Mouse (Mus musculus): ENCODE results near the gene Gm17324.

Gene Gm17324

DNA sequence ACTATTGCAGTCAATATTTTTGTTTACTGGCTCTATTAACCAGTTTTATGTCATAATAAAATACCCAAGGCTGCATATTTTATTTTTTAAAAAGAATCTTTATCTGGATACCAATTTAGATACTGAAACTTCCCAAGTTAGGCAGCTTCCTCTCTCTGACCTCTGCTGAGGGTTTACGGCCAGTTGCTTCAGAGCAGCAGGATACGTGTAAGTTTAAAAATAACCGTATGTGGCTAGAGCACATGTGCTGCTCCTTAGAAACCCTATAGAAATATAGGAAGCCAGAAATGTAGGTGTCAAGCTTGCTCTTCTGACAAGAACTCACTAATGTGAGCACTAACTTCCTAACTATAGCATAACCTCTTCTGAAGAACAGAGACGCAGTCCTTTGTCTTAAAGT lies 14.8 kb upstream of the Gm17324 start:
- no peak for DNase-seq

DNA sequence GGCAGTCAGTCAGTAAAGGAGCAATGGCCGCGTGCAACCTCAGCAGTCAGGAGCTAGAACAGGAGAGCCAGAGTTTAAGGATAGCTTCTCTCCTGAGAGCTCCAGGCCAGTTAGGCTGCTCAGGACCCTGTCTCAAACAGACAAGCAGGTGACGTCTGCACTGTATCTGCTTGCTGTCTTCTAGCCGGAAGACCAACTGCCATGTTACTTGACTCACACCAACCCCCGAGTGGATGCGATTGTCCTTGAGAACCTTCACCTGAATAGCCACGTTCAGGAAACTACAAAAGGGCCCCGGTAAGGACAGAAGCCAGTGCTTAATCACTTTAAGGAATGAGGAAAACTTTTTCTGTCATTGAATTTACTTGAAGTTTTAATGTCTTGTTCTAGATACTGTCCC lies 8.4 kb upstream of the Gm17324 start:
- DNase-seq = no peak

DNA sequence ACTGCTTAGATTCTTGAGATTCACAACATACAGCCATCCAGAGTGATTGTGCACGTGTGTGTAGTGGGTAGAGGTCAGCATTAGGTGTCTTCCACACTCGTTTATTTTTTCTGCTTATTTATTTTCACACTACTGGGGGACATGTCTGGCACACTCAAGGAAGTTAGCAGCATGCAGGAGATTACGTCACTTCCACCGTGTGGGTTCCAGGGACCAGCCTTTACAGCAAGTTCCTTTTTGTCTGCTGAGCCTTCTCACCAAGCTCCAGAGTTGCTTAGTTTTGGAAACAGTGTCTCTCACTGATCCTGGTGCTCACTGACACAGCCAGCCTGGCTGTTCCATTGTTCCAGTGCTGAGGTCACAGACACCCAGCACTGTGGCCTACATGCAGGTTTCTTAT lies 2.8 kb upstream of the Gm17324 start:
- DNase-seq = no peak

DNA sequence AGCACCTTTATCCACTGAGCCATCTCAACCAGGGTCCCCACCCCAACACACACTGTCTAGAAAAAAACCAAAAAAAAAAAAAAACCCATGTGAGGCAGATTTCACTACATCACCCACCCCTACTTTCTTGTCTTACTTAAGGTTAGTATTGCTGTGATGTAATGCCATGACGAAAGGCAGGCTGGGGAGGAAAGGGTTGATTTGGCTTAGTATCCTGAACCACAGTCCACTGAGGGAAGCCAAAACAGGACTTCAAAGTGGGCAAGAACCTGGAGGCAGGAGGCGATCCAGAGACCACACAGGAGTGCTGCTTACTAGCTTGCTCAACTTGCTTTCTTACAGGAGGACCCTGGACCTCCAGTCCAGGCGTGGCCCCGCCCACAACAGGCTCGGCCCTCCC lies 1.8 kb upstream of the Gm17324 start:
- DNase-seq = no peak

DNA sequence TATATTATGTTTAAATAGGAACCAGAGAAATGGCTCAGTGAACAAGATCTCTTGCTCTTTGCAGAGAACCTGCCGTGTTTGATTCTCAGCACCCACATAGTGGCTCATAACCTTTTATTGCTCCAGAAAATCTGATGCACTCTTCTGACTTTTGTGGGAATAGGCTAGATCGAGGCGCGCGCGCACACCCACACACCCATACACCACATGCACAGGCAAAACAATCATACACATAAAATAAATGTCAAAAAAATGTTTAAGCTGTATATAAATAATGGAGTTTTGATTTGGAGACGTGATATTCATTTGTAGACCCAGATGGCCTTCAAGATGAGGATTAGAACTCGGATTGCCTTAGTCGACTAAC lies 997 bp downstream of the Gm17324 start:
- DNase-seq = no peak

DNA sequence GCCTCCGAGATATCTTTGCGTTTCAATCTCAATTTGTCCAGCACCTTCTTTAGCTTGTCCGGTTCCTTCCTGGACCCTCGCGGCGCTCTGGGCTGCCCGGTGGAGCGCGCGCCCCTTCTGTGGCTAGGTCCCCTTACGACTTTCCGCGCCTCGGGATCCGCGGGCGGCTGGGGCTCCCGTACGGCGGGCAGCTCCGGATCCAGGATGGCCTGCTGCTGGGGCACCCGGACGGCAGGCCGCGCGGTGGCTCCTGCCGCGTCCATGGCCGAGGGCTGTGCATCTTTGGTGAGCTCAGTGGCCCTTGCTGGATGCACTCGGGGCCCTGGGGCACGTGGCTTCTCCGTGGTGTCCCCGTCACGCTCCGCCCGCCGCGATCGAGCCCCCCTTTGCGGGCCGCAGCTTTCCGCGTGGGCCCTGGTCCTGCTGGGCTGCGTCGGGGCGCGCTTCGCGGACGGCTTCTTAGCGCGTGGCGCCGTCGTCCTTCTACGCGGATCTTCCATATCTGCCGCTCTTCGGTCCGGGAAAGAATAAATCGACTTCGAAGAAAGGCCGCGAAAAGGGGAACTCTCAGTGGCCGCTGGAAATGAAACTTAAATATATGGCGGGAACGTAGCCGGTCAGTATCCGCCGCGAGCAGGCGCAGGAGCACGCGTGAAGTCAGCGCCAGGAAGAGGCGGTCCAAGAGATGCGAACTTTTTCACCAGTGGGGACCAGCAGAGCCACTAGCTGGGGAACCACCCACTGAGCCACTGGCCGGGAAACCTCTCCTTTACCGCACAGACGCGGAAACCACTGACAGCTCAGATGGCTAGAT lies 5.8 kb downstream of the Gm17324 start, which contains the start of gene Cgas:
Gene Cgas (minus strand): TSS at position 659 of the 814 bp plus-strand sequence.
- no peak for DNase-seq

DNA sequence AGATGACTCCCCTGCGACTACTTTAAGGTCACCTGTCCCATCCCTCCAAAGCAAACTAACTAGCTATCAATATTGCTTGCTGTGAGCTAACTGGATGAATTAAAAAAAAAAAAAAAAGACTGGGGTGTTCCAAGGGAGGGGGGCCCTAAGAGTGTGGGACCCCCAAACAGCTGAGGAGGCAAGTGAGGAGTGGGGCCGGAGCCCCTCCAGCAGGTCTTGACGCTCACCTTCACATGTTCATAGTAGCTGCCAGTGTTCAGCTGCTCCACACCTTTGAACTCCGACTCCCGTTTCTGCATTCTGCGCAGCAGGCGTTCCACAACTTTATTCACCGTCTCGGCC lies 6.4 kb downstream of the Gm17324 start:
- no peak for DNase-seq

DNA sequence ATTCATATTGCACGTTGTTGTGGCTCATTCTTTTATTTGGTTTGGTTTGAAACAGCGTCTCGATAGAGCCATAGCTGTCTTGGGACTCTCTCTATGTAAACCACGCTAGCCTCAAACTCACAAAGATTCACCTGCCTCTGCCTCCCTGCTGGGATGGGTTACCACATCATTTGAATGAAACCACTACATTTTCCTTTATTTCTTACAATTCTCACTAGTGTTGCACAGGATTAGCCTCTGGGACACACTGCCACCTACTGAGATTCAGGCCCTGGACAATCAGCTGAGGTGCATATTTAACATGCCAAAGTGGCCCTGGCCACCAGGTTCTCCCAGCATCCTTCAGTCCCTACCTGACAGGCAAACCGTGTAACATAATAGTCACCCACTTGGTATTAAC lies 9.2 kb downstream of the Gm17324 start:
- no peak for DNase-seq

DNA sequence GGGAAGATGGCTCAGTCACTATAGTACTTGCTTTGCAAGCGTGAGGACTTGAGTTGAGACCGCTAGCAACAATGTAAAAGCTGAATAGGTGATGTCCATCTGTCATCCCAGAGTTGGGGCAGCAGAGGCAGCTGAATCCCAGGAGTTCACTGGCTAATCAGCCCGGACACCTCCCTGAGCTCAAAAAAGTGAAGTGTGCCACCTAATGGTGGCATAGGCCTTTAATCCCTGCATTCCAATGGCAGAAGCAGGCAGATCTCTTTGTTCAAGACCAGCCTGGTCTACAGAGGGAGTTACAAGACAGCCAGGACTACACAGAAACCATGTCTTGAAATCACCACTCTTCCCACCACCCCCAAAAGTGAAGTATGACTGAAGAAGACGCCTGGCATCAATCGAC lies 16.1 kb downstream of the Gm17324 start:
- DNase-seq = no peak

DNA sequence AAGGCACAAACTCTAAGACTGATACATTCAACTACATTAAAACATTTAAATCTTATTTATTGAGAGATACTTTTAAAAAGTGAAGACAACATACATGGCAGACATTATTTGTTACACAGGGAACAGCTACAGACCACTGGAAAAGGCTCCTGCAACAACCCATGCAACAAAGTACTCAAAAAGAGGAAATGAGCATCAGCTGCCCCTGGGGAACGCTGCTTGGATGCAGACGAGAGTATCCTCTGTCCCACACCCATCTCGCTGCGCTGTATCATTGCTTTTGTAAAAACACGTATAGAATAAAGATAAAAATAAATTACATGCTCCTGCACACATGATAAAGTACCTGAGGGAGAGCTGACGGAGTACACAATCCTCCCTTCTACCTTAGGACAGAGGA lies 18.1 kb downstream of the Gm17324 start:
- no peak for DNase-seq

DNA sequence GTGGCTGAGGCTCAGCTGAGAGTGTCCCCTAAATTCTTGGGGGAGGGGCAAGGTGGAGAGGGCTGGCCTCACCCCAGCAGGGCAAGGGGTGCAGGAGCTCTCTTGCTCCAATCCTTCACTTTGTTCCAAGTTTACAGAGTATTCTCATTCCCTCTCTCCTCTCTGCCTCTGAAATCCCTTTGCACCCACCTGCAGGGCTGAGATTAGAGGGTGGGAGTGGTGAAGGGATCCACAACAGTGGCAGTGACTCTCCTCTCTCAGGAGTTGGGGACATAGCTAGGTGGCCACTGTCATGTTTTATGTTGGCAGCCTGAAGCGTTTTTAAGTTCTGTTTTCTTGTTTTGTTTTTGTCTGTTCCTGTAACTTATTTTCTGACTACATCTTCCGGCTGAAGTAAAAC lies 19.0 kb downstream of the Gm17324 start:
- DNase-seq = no peak

DNA sequence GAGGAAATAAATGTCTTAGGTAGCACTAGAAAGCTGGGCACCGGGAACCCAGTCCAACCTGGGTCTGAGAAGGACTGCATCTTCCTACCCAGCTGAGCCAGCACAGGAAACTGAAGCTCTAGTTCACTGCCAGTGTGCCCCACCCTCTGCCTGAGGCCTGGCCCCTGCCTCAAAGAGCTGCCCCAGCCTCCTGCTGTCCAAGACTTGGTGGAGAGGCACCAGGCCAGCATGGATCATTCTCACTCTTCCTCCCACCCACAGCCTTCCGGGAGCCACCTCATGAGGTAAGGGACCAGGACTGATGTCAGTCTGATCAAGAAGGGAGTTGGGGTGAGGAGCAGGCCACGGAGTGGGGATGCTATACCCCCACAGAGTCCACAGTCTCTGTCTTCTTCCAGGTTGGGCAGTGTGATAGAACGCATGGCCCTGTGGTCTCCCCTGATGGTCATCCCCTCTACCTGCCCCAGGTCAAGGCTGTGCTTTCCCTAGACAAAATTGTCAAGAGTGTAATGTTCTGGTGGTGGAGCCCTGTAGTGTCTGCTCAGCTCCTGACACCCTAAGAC lies 19.6 kb downstream of the Gm17324 start:
- DNase-seq = no peak

DNA sequence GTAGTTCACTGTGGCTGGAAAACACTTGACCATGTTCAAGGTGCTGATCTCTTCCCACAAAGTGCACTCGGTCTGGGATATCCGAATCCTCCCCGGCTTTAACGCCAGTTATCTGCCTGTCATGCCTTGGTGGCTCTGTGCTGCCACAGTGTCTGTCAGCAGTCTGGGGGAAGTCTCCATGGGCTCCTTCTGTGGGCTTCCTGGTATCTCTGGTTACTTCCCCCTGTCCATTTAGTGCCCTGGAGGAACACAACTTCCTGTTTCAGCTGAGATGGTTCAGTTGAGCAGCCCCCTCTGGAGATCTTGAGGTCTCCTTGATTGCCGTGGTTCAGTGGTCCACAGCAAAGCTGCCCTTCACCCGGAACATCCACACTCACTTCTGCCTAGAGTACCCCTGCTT lies 20.4 kb downstream of the Gm17324 start:
- DNase-seq = no peak

DNA sequence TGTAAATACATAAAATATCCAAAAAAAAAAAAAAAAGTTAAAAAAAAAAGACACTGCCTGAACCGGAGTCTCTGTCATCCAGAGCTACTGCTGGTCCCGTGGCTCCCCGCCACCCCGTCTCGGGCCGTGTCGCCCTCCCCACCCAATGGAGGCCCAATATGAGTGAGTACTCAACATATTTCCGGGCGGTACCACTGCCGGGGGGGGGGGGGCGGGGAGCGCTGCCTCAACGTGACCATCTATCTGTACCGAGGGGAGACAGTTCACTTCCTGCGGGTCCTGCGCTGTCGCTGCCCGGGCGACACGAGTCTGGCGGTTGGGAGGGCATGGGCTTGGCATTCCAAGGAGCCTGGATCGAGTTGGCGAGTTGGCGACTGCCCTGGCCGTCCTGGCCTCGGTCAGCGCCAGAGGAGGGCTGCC lies 21.2 kb downstream of the Gm17324 start:
- no peak for DNase-seq

DNA sequence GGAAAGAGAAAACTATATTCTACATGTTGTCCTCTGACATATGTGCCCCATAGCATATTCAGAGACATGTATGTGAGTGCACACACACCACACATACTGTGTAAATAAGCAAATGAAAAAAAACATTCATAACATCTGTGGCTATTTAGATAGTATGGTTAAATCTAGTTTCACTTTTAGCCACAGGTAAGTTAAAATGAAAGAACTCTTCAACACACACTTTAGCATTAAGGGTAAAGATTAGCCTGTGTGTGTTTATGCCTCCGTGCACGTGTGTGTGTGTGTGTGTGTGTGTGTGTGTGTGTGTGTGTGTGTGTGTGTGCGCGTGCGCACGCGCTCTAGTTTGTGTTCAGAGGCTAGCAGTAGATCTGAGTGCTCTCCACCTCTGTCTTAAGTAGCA lies 47.0 kb downstream of the Gm17324 start:
- DNase-seq = no peak

DNA sequence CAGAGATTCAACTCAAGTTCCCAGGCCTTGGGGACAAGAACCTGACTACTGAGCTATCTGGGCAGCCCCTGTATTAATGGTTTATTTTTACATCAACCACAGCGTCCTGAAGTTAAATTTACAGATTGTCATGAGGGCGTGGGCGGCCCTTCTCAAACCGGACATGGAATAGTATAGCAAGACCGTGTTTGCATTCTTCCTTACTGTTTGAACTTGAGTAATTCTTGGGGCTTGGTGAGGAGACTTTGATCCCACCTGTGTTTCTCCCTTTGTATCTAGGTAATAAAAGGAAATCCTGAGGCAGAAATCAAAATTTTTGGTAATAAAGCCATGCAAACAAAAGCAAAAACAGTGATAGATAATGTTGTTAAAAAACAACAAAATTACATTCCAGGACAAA lies 48.0 kb downstream of the Gm17324 start:
- no peak for DNase-seq
